Mouse (Mus musculus) neural tube, embryonic 13.5 days (tissue): Measurements from ENCODE around the gene Gm20388. TPM values are rescaled to one million over a fixed set of nuclear protein-coding genes. Genes with fewer than 3 reads are reported as not detected.
"Not testable (repeated sequence)": the region's sequence is repeated elsewhere in the genome, so short reads cannot be mapped to it uniquely, and the experiment has no call there.

Experiments
- ATAC-seq: fragments of 200-750 bp; cut with Nextera tagmentation; 2 replicates; pipeline ENCODE4 v1.8.0; 2017; ENCODE audit warnings: low read depth, mild to moderate bottlenecking, moderate TSS enrichment, moderate library complexity
- H3K27ac ChIP-seq: fragments of 300-500 bp; sonication (generic); replicated peaks from 2 replicates; pipeline ENCODE4 v1.5.1; 2015; ENCODE audit warnings: moderate library complexity, mild to moderate bottlenecking, inconsistent platforms
- H3K27me3 ChIP-seq: fragments of 300-500 bp; sonication (generic); 2 replicates; pipeline ENCODE4 v1.6.1; 2015; ENCODE audit warnings: mild to moderate bottlenecking, inconsistent platforms
- H3K36me3 ChIP-seq: fragments of 300-500 bp; sonication (generic); 2 replicates; pipeline ENCODE4 v1.6.1; 2015; ENCODE audit warnings: mild to moderate bottlenecking, inconsistent platforms
- H3K4me1 ChIP-seq: fragments of 300-500 bp; sonication (generic); replicated peaks from 2 replicates; pipeline ENCODE4 v1.6.1; 2015; ENCODE audit warnings: inconsistent platforms
- H3K4me2 ChIP-seq: fragments of 300-500 bp; sonication (generic); 2 replicates; pipeline ENCODE4 v1.6.1; 2015; ENCODE audit warnings: inconsistent platforms, mild to moderate bottlenecking, moderate library complexity
- H3K4me3 ChIP-seq: fragments of 300-500 bp; sonication (generic); 2 replicates; pipeline ENCODE4 v1.5.1; 2015; ENCODE audit warnings: mild to moderate bottlenecking, inconsistent platforms
- H3K9ac ChIP-seq: fragments of 300-500 bp; sonication (generic); 2 replicates; pipeline ENCODE4 v1.6.1; 2015; ENCODE audit warnings: moderate library complexity, mild to moderate bottlenecking, inconsistent platforms
- H3K9me3 ChIP-seq: fragments of 300-500 bp; sonication (generic); 2 replicates; pipeline ENCODE4 v1.6.1; 2016; ENCODE audit warnings: inconsistent platforms
- WGBS: fragments of 180-500 bp; shearing (Covaris S2); methylation state at CpG from one replicate; pipeline ENCODE4 v1.1.7; 2015; 5-methylcytosine and 5-hydroxymethylcytosine counted together
- polyA plus RNA-seq: library from polyadenylated mRNA; unstranded; fragments of >200 nt; fragmentation: Nextera tagmentation; extraction: Ambion mirVana; gene quantifications from 2 replicates; pipeline ENCODE4 v1.2.1, GENCODE M21; 2015

Gene Gm20388
- polyA plus RNA-seq, 1 experiment from 2014 or later: 0.27 TPM

GRCm38 (mm10) chr8:120797019-120797727 is 886.5 kb downstream of the Gm20388 start:
- WGBS: 85% methylated on average over 9 of the region's 9 CpGs
- no peak overlapping the region for H3K4me2 ChIP-seq
- H3K4me3 ChIP-seq: no peak overlapping the region
- H3K4me1 ChIP-seq: peaks cover 4% of the 10 kb centered on the region; the same call in 1 of the 2 replicates
- no peaks in the 10 kb centered on the region for H3K36me3 ChIP-seq
- ATAC-seq: no peak
- H3K27me3 ChIP-seq: peaks cover 12% of the 10 kb centered on the region
- no peaks in the 10 kb centered on the region for H3K9me3 ChIP-seq
- no peak overlapping the region for H3K27ac ChIP-seq
- no peak overlapping the region for H3K9ac ChIP-seq

GRCm38 (mm10) chr8:120800308-120800865 is 889.7 kb downstream of the Gm20388 start:
- Histone ChIP-seq H3K27ac (no peak overlapping the region), H3K4me2 (peak overlapping the region; percentile 43), H3K27me3 (peaks cover 18% of the 10 kb centered on the region), H3K9me3 (no peaks in the 10 kb centered on the region), H3K4me3 (no peak overlapping the region), H3K36me3 (no peaks in the 10 kb centered on the region), H3K4me1 (peaks cover 4% of the 10 kb centered on the region; the same call in 1 of the 2 replicates), H3K9ac (no peak overlapping the region; the same call in 1 of the 2 replicates)
- peak; percentile 68; the same call in 1 of the 2 replicates for ATAC-seq
- 7% methylated on average over 17 of the region's 17 CpGs for WGBS

GRCm38 (mm10) chr8:120803661-120804375 is 893.2 kb downstream of the Gm20388 start:
- H3K9me3 ChIP-seq, H3K27ac ChIP-seq, H3K36me3 ChIP-seq, H3K4me2 ChIP-seq, ATAC-seq, H3K4me3 ChIP-seq, H3K9ac ChIP-seq, H3K4me1 ChIP-seq: not testable (repeated sequence)
- 59% methylated on average over 6 of the region's 6 CpGs for WGBS
- H3K27me3 ChIP-seq: peaks cover 18% of the 10 kb centered on the region

GRCm38 (mm10) chr8:120804741-120805140 is 894.1 kb downstream of the Gm20388 start:
- Histone ChIP-seq H3K27ac (no peak overlapping the region), H3K4me1 (peaks cover 4% of the 10 kb centered on the region; the same call in 1 of the 2 replicates), H3K9ac (no peak overlapping the region), H3K4me3 (no peak overlapping the region), H3K9me3 (no peaks in the 10 kb centered on the region), H3K4me2 (no peak overlapping the region), H3K27me3 (peaks cover 18% of the 10 kb centered on the region), H3K36me3 (no peaks in the 10 kb centered on the region)
- WGBS: 76% methylated on average over 3 of the region's 3 CpGs
- no peak for ATAC-seq

GRCm38 (mm10) chr8:120806780-120807264 is 896.2 kb downstream of the Gm20388 start:
- H3K9me3 ChIP-seq: no peaks in the 10 kb centered on the region
- WGBS: 71% methylated on average over 12 of the region's 12 CpGs
- H3K27ac ChIP-seq: no peak overlapping the region
- H3K4me2 ChIP-seq: no peak overlapping the region
- peaks cover 8% of the 10 kb centered on the region for H3K27me3 ChIP-seq
- no peaks in the 10 kb centered on the region for H3K4me1 ChIP-seq
- no peak overlapping the region for H3K9ac ChIP-seq
- H3K36me3 ChIP-seq: no peaks in the 10 kb centered on the region
- no peak for ATAC-seq
- H3K4me3 ChIP-seq: no peak overlapping the region

GRCm38 (mm10) chr8:120807719-120808118 is 897.1 kb downstream of the Gm20388 start:
- H3K4me1 ChIP-seq: no peaks in the 10 kb centered on the region
- H3K4me3 ChIP-seq: no peak overlapping the region
- H3K27me3 ChIP-seq: peaks cover 3% of the 10 kb centered on the region; the same call in 1 of the 2 replicates
- H3K27ac ChIP-seq: no peak overlapping the region
- no peak overlapping the region for H3K4me2 ChIP-seq
- no peak for ATAC-seq
- no peak overlapping the region for H3K9ac ChIP-seq
- no peaks in the 10 kb centered on the region for H3K36me3 ChIP-seq
- 59% methylated on average over 6 of the region's 6 CpGs for WGBS
- H3K9me3 ChIP-seq: no peaks in the 10 kb centered on the region

GRCm38 (mm10) chr8:120809050-120809449 is 898.4 kb downstream of the Gm20388 start:
- 64% methylated on average over 7 of the region's 7 CpGs for WGBS
- no peak for ATAC-seq
- no peak overlapping the region for H3K4me2 ChIP-seq
- H3K27ac ChIP-seq: no peak overlapping the region
- H3K9me3 ChIP-seq: no peaks in the 10 kb centered on the region
- no peak overlapping the region for H3K9ac ChIP-seq
- no peaks in the 10 kb centered on the region for H3K4me1 ChIP-seq
- H3K4me3 ChIP-seq: no peak overlapping the region
- H3K36me3 ChIP-seq: no peaks in the 10 kb centered on the region
- peaks cover 3% of the 10 kb centered on the region; the same call in 1 of the 2 replicates for H3K27me3 ChIP-seq

- 87% methylated on average over 2 of the region's 2 CpGs for WGBS
- no peak for ATAC-seq
- Histone ChIP-seq H3K27ac (no peak overlapping the region), H3K27me3 (peaks cover 4% of the 10 kb centered on the region; the same call in 1 of the 2 replicates), H3K4me3 (no peak overlapping the region), H3K4me1 (no peaks in the 10 kb centered on the region), H3K9me3 (no peaks in the 10 kb centered on the region), H3K36me3 (no peaks in the 10 kb centered on the region), H3K9ac (no peak overlapping the region), H3K4me2 (no peak overlapping the region)
These were observed 901.3 kb downstream of the Gm20388 start for GRCm38 (mm10) chr8:120811953-120812352.

GRCm38 (mm10) chr8:120813028-120813427 is 902.4 kb downstream of the Gm20388 start:
- H3K4me1 ChIP-seq: no peaks in the 10 kb centered on the region
- no peak overlapping the region for H3K4me2 ChIP-seq
- no peak overlapping the region for H3K9ac ChIP-seq
- H3K27me3 ChIP-seq: peaks cover 4% of the 10 kb centered on the region; the same call in 1 of the 2 replicates
- no peak overlapping the region for H3K4me3 ChIP-seq
- H3K9me3 ChIP-seq: no peaks in the 10 kb centered on the region
- H3K36me3 ChIP-seq: no peaks in the 10 kb centered on the region
- no peak overlapping the region for H3K27ac ChIP-seq
- no peak for ATAC-seq
- WGBS: 54% methylated on average over 2 of the region's 2 CpGs

GRCm38 (mm10) chr8:120813839-120814238 is 903.2 kb downstream of the Gm20388 start:
- WGBS: 80% methylated on average over 7 of the region's 7 CpGs
- Histone ChIP-seq H3K9me3 (no peaks in the 10 kb centered on the region), H3K27me3 (peaks cover 4% of the 10 kb centered on the region; the same call in 1 of the 2 replicates), H3K9ac (no peak overlapping the region), H3K4me1 (no peaks in the 10 kb centered on the region), H3K4me3 (no peak overlapping the region), H3K4me2 (no peak overlapping the region), H3K36me3 (no peaks in the 10 kb centered on the region), H3K27ac (no peak overlapping the region)
- no peak for ATAC-seq

- Histone ChIP-seq H3K27me3 (peaks cover 16% of the 10 kb centered on the region), H3K4me1 (no peaks in the 10 kb centered on the region), H3K9me3 (no peaks in the 10 kb centered on the region), H3K4me2 (no peak overlapping the region), H3K9ac (no peak overlapping the region), H3K36me3 (no peaks in the 10 kb centered on the region), H3K27ac (no peak overlapping the region), H3K4me3 (no peak overlapping the region)
- WGBS: 82% methylated on average over 5 of the region's 5 CpGs
- ATAC-seq: no peak
These were observed 905.7 kb downstream of the Gm20388 start for GRCm38 (mm10) chr8:120816371-120816770.

- no peak overlapping the region for H3K9ac ChIP-seq
- H3K27me3 ChIP-seq: peaks cover 21% of the 10 kb centered on the region
- H3K36me3 ChIP-seq: no peaks in the 10 kb centered on the region
- H3K4me3 ChIP-seq: no peak overlapping the region
- H3K4me1 ChIP-seq: no peaks in the 10 kb centered on the region
- H3K4me2 ChIP-seq: no peak overlapping the region
- H3K9me3 ChIP-seq: 0 out of 2 replicates have a peak, but pooled peaks cover 4% of the 10 kb centered on the region
- ATAC-seq: no peak
- no peak overlapping the region for H3K27ac ChIP-seq
These were observed 909.3 kb downstream of the Gm20388 start for GRCm38 (mm10) chr8:120819906-120820305.
